ENCODE assay signal across 9 mouse cellular contexts in genomic region chr6:144513761-144514160, GRCm38 (mm10).
A peak's percentile ranks its signal among the peaks of the same experiment; 100 is the strongest.
DNase-seq lines count a peak whose midpoint lies in the region; ATAC-seq lines count a peak whose summit lies in the region.
"Had no signal": no experiment of that assay in that cellular context is flagged by ENCODE, and none has a peak within 500 bp of the region (broad histone marks: within the 10 kb centered on the region; RNA-seq: fewer than 3 reads in every experiment).

No protein-coding gene starts in this region.

- H3K9ac ChIP-seq in liver, embryonic 11.5 days (ENCODE audit: low read depth, low read length) = no peak overlapping the region
- no peak overlapping the region for H3K9ac ChIP-seq in heart, embryonic 15.5 days

- no peaks in the 10 kb centered on the region for H3K27me3 ChIP-seq in liver, embryonic 11.5 days (replicated peaks; ENCODE audit: control insufficient read depth, insufficient read depth, low read length)
- no peaks in the 10 kb centered on the region for H3K27me3 ChIP-seq in heart, embryonic 15.5 days

- no peak overlapping the region for H3K4me2 ChIP-seq in liver, embryonic 11.5 days
- H3K4me2 ChIP-seq in heart, embryonic 15.5 days = no peak overlapping the region

- WGBS in liver, embryonic 11.5 days = 73% methylated on average over 8 of the region's 8 CpGs
- 47% methylated on average over 8 of the region's 8 CpGs for WGBS in heart, embryonic 15.5 days

- 0 out of 2 replicates have a peak, but pooled peaks have one; percentile 29 for ATAC-seq in cerebellum, adult (ENCODE audit: insufficient number of reproducible peaks, low FRiP score, low TSS enrichment)
- ATAC-seq in liver, embryonic 11.5 days (replicated peaks; ENCODE audit: low FRiP score) = no peak
- ATAC-seq in heart, embryonic 15.5 days (replicated peaks; ENCODE audit: insufficient number of reproducible peaks, insufficient read depth, low FRiP score, low read depth) = 0 out of 2 replicates have a peak, but pooled peaks have one; percentile 50

- H3K4me1 ChIP-seq in liver, embryonic 11.5 days (replicated peaks; ENCODE audit: control insufficient read depth, insufficient read depth, low read length) = 0 out of 2 replicates have a peak, but pooled peaks cover 2% of the 10 kb centered on the region
- peaks cover 10% of the 10 kb centered on the region for H3K4me1 ChIP-seq in heart, embryonic 15.5 days (replicated peaks)

- H3K4me3 ChIP-seq in liver, embryonic 11.5 days (ENCODE audit: low read depth, low read length) = no peak overlapping the region
- no peak overlapping the region for H3K4me3 ChIP-seq in heart, embryonic 15.5 days

- DNase-seq in cerebellum, adult 11-12 months = no peak
- peak; percentile 38 for DNase-seq in liver
- DNase-seq in liver, embryonic 11.5 days (ENCODE audit: low spot score) = no peak
- peak; percentile 29 for DNase-seq in lung, postnatal 10 days
- no peak for DNase-seq in frontal cortex, adult 2 months (ENCODE audit: extremely low spot score in 1 of 2, low spot score in 1 of 2)
- no peak for DNase-seq in thymus, postnatal 4 days
- DNase-seq: embryo, embryonic 11 days had no signal

- no peak overlapping the region for H3K27ac ChIP-seq in liver, embryonic 11.5 days (ENCODE audit: low read depth, low read length)
- no peak overlapping the region for H3K27ac ChIP-seq in heart, embryonic 15.5 days

- no peaks in the 10 kb centered on the region for H3K36me3 ChIP-seq in liver, embryonic 11.5 days (ENCODE audit: control insufficient read depth, insufficient read depth, low read length)
- H3K36me3 ChIP-seq in heart, embryonic 15.5 days = no peaks in the 10 kb centered on the region

- no peaks in the 10 kb centered on the region for H3K9me3 ChIP-seq in liver, embryonic 11.5 days (ENCODE audit: control insufficient read depth, low read length)
- no peaks in the 10 kb centered on the region for H3K9me3 ChIP-seq in heart, embryonic 15.5 days (replicated peaks)

Comparison
In these comparisons a context has a peak if more than half of its experiments do, and no peak if none do; other contexts are left out.
1. DNase-seq: peak in liver (single experiment) and lung, postnatal 10 days (single experiment); none in cerebellum, adult 11-12 months (single experiment), liver, embryonic 11.5 days (single experiment), frontal cortex, adult 2 months (0 of 2) and thymus, postnatal 4 days (single experiment).